Mouse (Mus musculus) olfactory bulb, adult 2 months (tissue): ENCODE results near the gene Pou1f1. TPM values are rescaled to one million over a fixed set of nuclear protein-coding genes. Genes with fewer than 3 reads are reported as not detected.

Source experiments
- H3K27ac ChIP-seq: fragments of 200-500 bp; 2 replicates; pipeline ENCODE4 v1.5.1; 2012; ENCODE audit warnings: low read depth, low read length; ENCODE audit not compliant: insufficient read depth
- H3K4me1 ChIP-seq: fragments of 200-500 bp; 2 replicates; pipeline ENCODE4 v1.6.1; 2012; ENCODE audit warnings: low read length; ENCODE audit not compliant: control insufficient read depth, insufficient read depth
- H3K4me3 ChIP-seq: fragments of 200-500 bp; 2 replicates; pipeline ENCODE4 v1.5.1; 2012; ENCODE audit warnings: mild to moderate bottlenecking, low read depth, low read length, moderate library complexity; ENCODE audit not compliant: insufficient read depth
- CTCF ChIP-seq: fragments of 200-500 bp; IDR thresholded peaks from 2 replicates; pipeline ENCODE4 v1.5.1; 2012; ENCODE audit warnings: low read depth, mild to moderate bottlenecking, low read length, moderate library complexity; ENCODE audit not compliant: insufficient read depth
- POLR2A ChIP-seq: fragments of 200-500 bp; IDR thresholded peaks from 2 replicates; pipeline ENCODE4 v1.6.1; 2012; ENCODE audit warnings: mild to moderate bottlenecking, low read depth, low read length, moderate library complexity; ENCODE audit not compliant: insufficient read depth
- WGBS: fragments of 180-500 bp; shearing (Covaris S2); methylation state at CpG from one replicate; pipeline ENCODE4 v1.1.7; 2018; 5-methylcytosine and 5-hydroxymethylcytosine counted together
- polyA plus RNA-seq: library from polyadenylated mRNA; stranded (reverse); fragments of >200 nt; gene quantifications from 2 replicates; pipeline ENCODE4 v1.2.4, GENCODE M21; 2012; ENCODE audit warnings: low replicate concordance; ENCODE audit not compliant: missing spikeins, insufficient read depth, insufficient read length

The Pou1f1 gene
- not detected in 2 replicates for polyA plus RNA-seq

DNA sequence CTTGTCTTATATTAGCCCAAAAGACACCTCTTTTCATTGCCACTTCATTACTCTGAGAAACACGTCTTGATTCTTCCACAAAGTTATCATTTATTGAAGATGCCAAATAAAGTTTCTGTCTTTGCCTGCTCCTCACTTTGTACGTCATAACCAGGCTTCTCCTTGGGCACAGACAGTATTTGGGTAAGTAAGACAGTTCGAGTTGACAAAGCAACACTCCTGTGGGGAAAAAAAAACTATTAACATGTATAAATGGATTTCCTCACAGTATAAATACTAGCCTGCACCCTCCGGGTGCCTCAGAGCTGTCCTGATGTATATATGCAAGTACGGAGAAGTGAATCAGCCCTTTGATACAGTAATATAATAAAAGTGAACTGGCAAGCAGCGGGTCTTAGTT lies at the start of gene Pou1f1:
TSS of gene Pou1f1 (plus strand) at position 301 of the 400 bp plus-strand sequence.
- H3K27ac ChIP-seq = no peak within 1 kb of the TSS
- no peak within 1 kb of the TSS for H3K4me3 ChIP-seq
- 81% methylated on average over 6 of the region's 6 CpGs for WGBS
- no peaks in the 10 kb centered on the region for H3K4me1 ChIP-seq
- no peak for TF ChIP-seq POLR2A
- TF ChIP-seq CTCF = no peak

DNA sequence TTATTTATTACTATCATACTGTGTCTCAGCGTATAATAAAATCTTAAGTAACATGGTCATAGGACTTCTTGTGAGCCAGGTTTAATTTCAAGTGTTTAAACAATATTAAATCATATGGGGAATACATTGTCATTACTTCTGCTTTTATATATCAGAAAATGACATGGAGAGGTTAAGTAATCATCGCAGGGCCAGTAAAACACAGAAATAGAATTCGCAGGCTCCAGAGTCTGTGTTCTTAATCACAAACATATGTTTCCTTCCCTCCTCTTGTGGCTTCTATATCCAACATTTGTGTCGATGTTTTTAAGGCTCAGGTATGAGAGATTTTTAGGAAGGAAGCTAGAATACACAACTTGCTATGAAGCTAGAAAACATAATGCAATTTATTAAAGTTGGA lies 49.7 kb upstream of the Pou1f1 start:
- H3K27ac ChIP-seq = no peak overlapping the region
- H3K4me3 ChIP-seq = no peak overlapping the region
- no peak for TF ChIP-seq POLR2A
- 89% methylated on average over 4 of the region's 4 CpGs for WGBS
- no peaks in the 10 kb centered on the region for H3K4me1 ChIP-seq

DNA sequence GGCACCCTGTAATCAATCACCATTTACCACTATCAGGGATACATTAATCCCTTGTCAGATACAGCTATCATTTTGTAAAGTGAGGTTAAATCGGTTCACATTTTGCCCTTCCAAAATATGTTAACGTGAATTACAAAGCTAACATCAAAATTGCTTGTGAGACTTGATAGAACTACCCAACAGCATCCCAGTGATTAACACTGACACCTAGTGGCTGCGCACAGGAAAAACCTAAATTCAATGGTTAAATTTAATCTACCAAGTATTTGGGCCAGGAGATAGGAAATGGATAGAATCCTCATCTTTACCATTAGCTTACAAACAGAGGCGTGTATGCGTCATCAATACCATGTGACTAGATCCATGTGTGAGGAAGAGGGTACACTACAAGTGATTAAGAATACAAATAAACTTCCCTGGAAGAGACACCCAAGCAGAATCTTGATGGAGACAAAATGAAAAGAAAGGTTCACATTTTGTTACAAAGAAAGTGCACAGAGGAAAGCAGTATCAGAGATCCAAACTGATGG lies 47.8 kb upstream of the Pou1f1 start:
- Histone ChIP-seq H3K27ac (no peak overlapping the region), H3K4me3 (no peak overlapping the region), H3K4me1 (no peaks in the 10 kb centered on the region)
- WGBS = 11% methylated on average over 5 of the region's 5 CpGs
- TF ChIP-seq POLR2A (no peak), CTCF (no peak)

DNA sequence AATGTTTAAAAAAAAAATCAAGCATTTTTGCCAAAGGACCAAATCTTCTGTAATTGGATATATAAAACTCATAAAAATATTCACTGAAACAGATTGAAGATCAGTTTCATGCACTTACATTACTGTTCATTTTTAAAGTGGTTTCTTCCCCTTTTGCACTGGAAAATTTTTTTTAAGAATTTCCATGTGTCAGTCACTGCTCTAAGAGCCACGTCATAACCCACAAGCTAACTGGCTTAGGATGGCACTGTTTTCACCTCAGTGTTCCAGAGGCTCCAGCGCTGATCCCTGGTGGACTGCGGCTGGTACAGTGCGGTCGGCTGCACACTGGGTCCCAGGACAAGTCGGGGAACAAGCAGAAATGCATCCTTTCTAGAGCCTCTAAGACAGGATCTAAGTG lies 34.6 kb upstream of the Pou1f1 start:
- no peak overlapping the region for H3K4me3 ChIP-seq
- H3K4me1 ChIP-seq = no peaks in the 10 kb centered on the region
- no peak for TF ChIP-seq CTCF
- TF ChIP-seq POLR2A = no peak
- WGBS = 91% methylated on average over 6 of the region's 6 CpGs
- H3K27ac ChIP-seq = no peak overlapping the region

DNA sequence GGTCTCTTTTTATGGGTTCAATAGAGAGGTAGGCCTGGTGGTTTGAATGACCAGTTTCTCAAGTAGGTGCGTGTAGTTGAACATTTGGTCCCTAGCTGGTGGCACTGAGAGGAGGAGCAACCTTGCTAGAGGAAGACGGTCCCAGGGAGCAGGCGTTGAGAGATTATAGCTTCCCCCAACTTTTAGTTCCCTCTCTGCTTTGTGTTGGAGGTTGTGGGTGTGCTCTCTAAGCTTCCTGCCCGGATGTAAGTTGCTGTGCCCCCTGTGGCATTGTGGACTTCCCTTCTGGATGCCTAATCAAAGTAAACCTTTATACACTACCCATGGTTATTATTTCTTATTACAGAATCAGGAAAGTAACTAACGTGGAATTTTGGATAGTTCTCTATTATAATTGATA lies 24.3 kb upstream of the Pou1f1 start:
- 81% methylated on average over 5 of the region's 5 CpGs for WGBS
- TF ChIP-seq CTCF = no peak
- no peak for TF ChIP-seq POLR2A
- H3K4me1 ChIP-seq = no peaks in the 10 kb centered on the region
- no peak overlapping the region for H3K4me3 ChIP-seq
- no peak overlapping the region for H3K27ac ChIP-seq

DNA sequence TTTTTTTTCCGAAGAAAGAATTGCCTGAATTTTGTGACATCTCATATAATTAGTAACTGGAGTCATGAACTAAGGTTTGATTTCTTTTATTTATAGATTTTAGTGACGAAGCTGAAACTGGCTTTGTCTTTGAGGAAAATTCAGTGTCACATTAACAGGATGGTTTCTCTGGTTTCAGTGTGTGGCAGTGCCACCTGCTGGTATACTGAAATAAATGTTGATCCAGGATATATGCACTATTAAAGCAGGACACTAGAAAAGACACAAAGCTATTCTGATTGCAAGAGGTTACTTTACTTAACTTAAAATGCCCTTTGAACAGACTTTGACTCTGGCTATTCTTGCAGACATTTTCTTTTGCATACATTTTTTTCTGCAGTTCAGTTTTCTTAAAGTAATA lies 23.3 kb upstream of the Pou1f1 start:
- TF ChIP-seq POLR2A (no peak), CTCF (no peak)
- no peaks in the 10 kb centered on the region for H3K4me1 ChIP-seq
- 26% methylated on average over 2 of the region's 2 CpGs for WGBS
- H3K27ac ChIP-seq = no peak overlapping the region
- no peak overlapping the region for H3K4me3 ChIP-seq

DNA sequence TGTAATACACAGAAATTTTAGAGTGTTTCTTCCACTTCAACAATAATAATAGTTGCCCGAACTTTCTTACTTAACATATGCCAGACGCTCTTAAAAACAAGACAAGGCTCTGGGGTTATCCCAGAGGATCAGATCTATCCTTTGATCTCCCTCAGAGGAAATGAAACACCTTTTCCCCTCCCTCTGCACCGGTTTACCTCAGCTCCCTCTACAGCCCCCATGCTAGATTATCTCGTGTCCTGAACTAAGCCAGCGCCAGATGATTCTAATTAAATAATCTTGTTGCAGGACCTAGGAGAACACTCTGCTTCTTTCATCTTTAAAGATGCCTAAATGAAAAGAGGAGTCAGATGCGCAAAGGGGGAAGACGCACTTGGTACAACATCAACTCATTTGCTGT lies 6.1 kb upstream of the Pou1f1 start:
- Histone ChIP-seq H3K27ac (no peak overlapping the region), H3K4me1 (no peaks in the 10 kb centered on the region), H3K4me3 (no peak overlapping the region)
- WGBS = 78% methylated on average over 7 of the region's 7 CpGs
- no peak for TF ChIP-seq CTCF
- no peak for TF ChIP-seq POLR2A

DNA sequence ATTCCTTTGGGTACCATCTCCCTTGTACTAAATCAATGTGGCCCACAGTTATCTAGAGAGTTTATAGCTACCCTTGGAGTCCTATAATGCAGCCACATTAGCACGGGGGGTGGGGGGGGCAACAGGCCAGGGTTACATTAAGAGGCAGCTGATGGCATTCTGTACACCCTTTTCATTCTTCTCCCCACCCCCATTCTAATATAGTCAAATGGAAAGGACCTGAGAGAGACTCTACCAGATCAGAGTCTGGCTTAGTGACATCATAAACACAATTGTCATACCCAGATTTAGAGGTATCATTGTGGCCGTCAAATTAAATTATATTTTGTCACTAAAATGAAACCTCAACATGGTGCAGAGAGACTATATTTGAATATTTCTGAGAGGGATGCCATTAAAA lies 5.7 kb downstream of the Pou1f1 start:
- no peak for TF ChIP-seq CTCF
- no peak for TF ChIP-seq POLR2A
- 95% methylated on average over 2 of the region's 2 CpGs for WGBS

DNA sequence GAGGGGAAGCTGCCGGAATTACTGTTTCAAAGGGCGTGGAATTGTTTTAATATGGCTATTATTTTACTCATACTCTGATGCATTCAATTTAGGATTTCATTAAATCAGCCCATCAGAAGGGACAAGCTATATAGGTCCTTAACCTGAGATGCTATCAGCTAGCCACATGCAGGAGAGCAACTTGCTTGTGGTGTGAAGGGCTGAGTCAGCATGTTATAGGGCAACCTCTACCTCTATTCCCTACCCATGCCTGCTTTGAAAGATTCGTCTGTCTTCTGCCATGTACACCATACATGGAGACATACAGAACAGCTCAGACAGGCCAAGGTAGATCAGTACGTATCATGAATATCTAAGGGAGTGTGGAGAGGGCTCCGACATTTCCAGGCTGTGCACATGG lies 6.4 kb downstream of the Pou1f1 start:
- no peak for TF ChIP-seq CTCF
- no peak for TF ChIP-seq POLR2A
- Histone ChIP-seq H3K4me1 (no peaks in the 10 kb centered on the region), H3K4me3 (no peak overlapping the region), H3K27ac (no peak overlapping the region)
- WGBS = 94% methylated on average over 5 of the region's 5 CpGs

More for the DNA sequence above, 5.7 kb downstream of the Pou1f1 start:
- Histone ChIP-seq H3K27ac (no peak overlapping the region), H3K4me1 (no peaks in the 10 kb centered on the region), H3K4me3 (no peak overlapping the region)

DNA sequence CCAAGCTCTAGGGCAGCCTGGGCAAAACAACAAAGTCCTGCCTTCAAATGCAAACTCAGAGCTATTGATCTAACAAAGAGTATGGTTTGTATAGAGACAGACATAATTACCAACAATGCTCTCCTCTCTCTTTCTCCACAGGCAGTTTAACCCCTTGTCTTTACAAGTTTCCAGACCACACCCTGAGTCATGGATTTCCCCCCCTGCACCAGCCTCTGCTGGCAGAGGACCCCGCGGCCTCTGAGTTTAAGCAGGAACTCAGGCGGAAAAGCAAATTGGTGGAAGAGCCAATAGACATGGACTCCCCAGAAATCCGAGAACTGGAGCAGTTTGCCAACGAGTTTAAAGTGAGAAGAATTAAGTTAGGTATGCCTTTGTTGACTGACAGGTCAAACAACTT lies 9.3 kb downstream of the Pou1f1 start:
- Histone ChIP-seq H3K4me1 (no peaks in the 10 kb centered on the region), H3K27ac (no peak overlapping the region), H3K4me3 (no peak overlapping the region)
- 34% methylated on average over 5 of the region's 5 CpGs for WGBS
- no peak for TF ChIP-seq CTCF
- TF ChIP-seq POLR2A = no peak
